ENCODE assay signal across 8 mouse cellular contexts in genomic region chrX:7728215-7728921, GRCm38 (mm10). TPM values are rescaled to one million over a fixed set of nuclear protein-coding genes. Genes with fewer than 3 reads are reported as not detected.
DNase-seq lines count a peak whose midpoint lies in the region; ATAC-seq lines count a peak whose summit lies in the region.

Gene Praf2, plus strand, starts transcription at chrX:7728439.

- H3K4me1 ChIP-seq in embryonic facial prominence, embryonic 14.5 days (ENCODE audit: control insufficient read depth, insufficient read depth, low read length): no peaks in the 10 kb centered on the region
- no peaks in the 10 kb centered on the region; the same call in 1 of the 2 replicates for H3K4me1 ChIP-seq in kidney, embryonic 14.5 days (ENCODE audit: control insufficient read depth, insufficient read depth, low read length)
- H3K4me1 ChIP-seq in limb, embryonic 15.5 days: peaks cover 4% of the 10 kb centered on the region; the same call in 1 of the 2 replicates

- H3K36me3 ChIP-seq in embryonic facial prominence, embryonic 14.5 days (ENCODE audit: control insufficient read depth, insufficient read depth, low read length): 0 out of 2 replicates have a peak, but pooled peaks cover 10% of the 10 kb centered on the region
- no peaks in the 10 kb centered on the region; the same call in 1 of the 2 replicates for H3K36me3 ChIP-seq in kidney, embryonic 14.5 days (ENCODE audit: control insufficient read depth, insufficient read depth, low read length)
- H3K36me3 ChIP-seq in limb, embryonic 15.5 days: peaks cover 19% of the 10 kb centered on the region; the same call in 1 of the 2 replicates

- no peak within 1 kb of the TSS; the same call in none of the 2 replicates for H3K27ac ChIP-seq in embryonic facial prominence, embryonic 14.5 days (replicated peaks; ENCODE audit: low read depth, low read length)
- peak within 1 kb of the TSS; percentile 59 for H3K27ac ChIP-seq in kidney, embryonic 14.5 days (ENCODE audit: low read depth, low read length)
- peak within 1 kb of the TSS; percentile 79 for H3K27ac ChIP-seq in limb, embryonic 15.5 days

- H3K9ac ChIP-seq in embryonic facial prominence, embryonic 14.5 days (ENCODE audit: low read depth, low read length): peak within 1 kb of the TSS; percentile 60
- H3K9ac ChIP-seq in kidney, embryonic 14.5 days (ENCODE audit: low read depth, low read length): peak within 1 kb of the TSS; percentile 51
- H3K9ac ChIP-seq in limb, embryonic 15.5 days: peak within 1 kb of the TSS; percentile 42; the same call in 1 of the 2 replicates

- H3K4me3 ChIP-seq in embryonic facial prominence, embryonic 14.5 days (ENCODE audit: low read depth, low read length): peak within 1 kb of the TSS; percentile 48
- peak within 1 kb of the TSS; percentile 48 for H3K4me3 ChIP-seq in kidney, embryonic 14.5 days (ENCODE audit: low read length)
- H3K4me3 ChIP-seq in limb, embryonic 15.5 days: peak within 1 kb of the TSS; percentile 53

- peak; percentile 92 for DNase-seq in 416B (ENCODE audit: low read depth)
- peak; percentile 24 to 47 for DNase-seq in adrenal gland, postnatal 4 days (ENCODE audit: low spot score in 2 of 2)
- DNase-seq in embryonic facial prominence, embryonic 14.5 days (ENCODE audit: low spot score): peak; percentile 96
- peak; percentile 82 for DNase-seq in heart, adult 8-10 months (ENCODE audit: low spot score)
- DNase-seq in monocyte, adult 2 months (ENCODE audit: low read depth in 1 of 2, low spot score in 2 of 2): peak; percentile 36 to 39
- peak; percentile 84 to 87 for DNase-seq in spleen, postnatal 36 days (ENCODE audit: low spot score in 2 of 2)

- H3K27me3 ChIP-seq in embryonic facial prominence, embryonic 14.5 days (replicated peaks; ENCODE audit: control insufficient read depth, insufficient read depth, low read length): no peaks in the 10 kb centered on the region
- no peaks in the 10 kb centered on the region for H3K27me3 ChIP-seq in kidney, embryonic 14.5 days (ENCODE audit: control insufficient read depth, insufficient read depth, low read length)
- H3K27me3 ChIP-seq in limb, embryonic 15.5 days: no peaks in the 10 kb centered on the region

- H3K4me2 ChIP-seq in embryonic facial prominence, embryonic 14.5 days (ENCODE audit: low read depth, low read length): peak within 1 kb of the TSS; percentile 57
- H3K4me2 ChIP-seq in kidney, embryonic 14.5 days (replicated peaks; ENCODE audit: low read depth, low read length): peak within 1 kb of the TSS; percentile 39
- H3K4me2 ChIP-seq in limb, embryonic 15.5 days: peak within 1 kb of the TSS; percentile 47

- ATAC-seq in embryonic facial prominence, embryonic 14.5 days (ENCODE audit: low read depth): peak; percentile 97
- peak; percentile 95 for ATAC-seq in kidney, embryonic 14.5 days (ENCODE audit: low FRiP score, low TSS enrichment)
- ATAC-seq in limb, embryonic 15.5 days (ENCODE audit: insufficient number of reproducible peaks, low FRiP score, low TSS enrichment, low read depth): peak; percentile 92

- no peaks in the 10 kb centered on the region for H3K9me3 ChIP-seq in embryonic facial prominence, embryonic 14.5 days (ENCODE audit: control insufficient read depth, low read length)
- H3K9me3 ChIP-seq in kidney, embryonic 14.5 days (ENCODE audit: control insufficient read depth, low read length): no peaks in the 10 kb centered on the region
- no peaks in the 10 kb centered on the region for H3K9me3 ChIP-seq in limb, embryonic 15.5 days

- WGBS in embryonic facial prominence, embryonic 14.5 days: 20% methylated on average over 42 of the region's 42 CpGs
- WGBS in kidney, embryonic 14.5 days: 21% methylated on average over 42 of the region's 42 CpGs
- WGBS in limb, embryonic 15.5 days: 25% methylated on average over 42 of the region's 42 CpGs

RNA-seq across cellular contexts. Expression of gene Praf2, which starts in this region (rescaled TPM):
- total RNA-seq in adrenal gland, postnatal 4 days (2021): 10 to 100 TPM; 15.5 to 16.0 TPM
- polyA plus RNA-seq in embryonic facial prominence, embryonic 14.5 days (2014; fragmentation: Nextera tagmentation; extraction: Ambion mirVana): 83.5 and 85.5 TPM in 2 replicates
- total RNA-seq in heart, adult 8-10 months (2022): 1 to 10 TPM; 4.3 to 6.7 (median 5.7) TPM
- 74.5 and 80.1 TPM in 2 replicates for polyA plus RNA-seq in kidney, embryonic 14.5 days (2014; fragmentation: Nextera tagmentation; extraction: Ambion mirVana)
- 80.8 and 86.1 TPM in 2 replicates for polyA plus RNA-seq in limb, embryonic 15.5 days (2015; fragmentation: Nextera tagmentation; extraction: Ambion mirVana)

Comparison
In these comparisons a context has a peak if more than half of its experiments do, and no peak if none do; other contexts are left out.
1. DNase-seq: peak in every context shown above with its lines; median percentile 96 in embryonic facial prominence, embryonic 14.5 days; 92 in 416B; 86 in spleen, postnatal 36 days; 82 in heart, adult 8-10 months; 38 in monocyte, adult 2 months; 36 in adrenal gland, postnatal 4 days.